Mouse (Mus musculus): ENCODE data around the gene Lrrc17.

GRCm38 (mm10) chr5:21574386-21575209 is 31.2 kb downstream of the Lrrc17 start:
- TF ChIP-seq CTCF (IDR thresholded peaks at IDR 0.05; ENCODE audit: extremely low read depth, insufficient read depth, insufficient read length, insufficient replicate concordance) (no peak), POLR2A (IDR thresholded peaks at IDR 0.05; ENCODE audit: low read depth, low read length) (no peak)

Data from spleen, adult 2 months (tissue).